Mouse (Mus musculus): ENCODE measurements around the gene Plekhg5. TPM values are rescaled to one million over a fixed set of nuclear protein-coding genes. Genes with fewer than 3 reads are reported as not detected.
A peak's percentile ranks its signal among the peaks of the same experiment; 100 is the strongest.

Plekhg5 gene
- polyA plus RNA-seq, 1 experiment from 2014 or later = 9.0 TPM

DNA sequence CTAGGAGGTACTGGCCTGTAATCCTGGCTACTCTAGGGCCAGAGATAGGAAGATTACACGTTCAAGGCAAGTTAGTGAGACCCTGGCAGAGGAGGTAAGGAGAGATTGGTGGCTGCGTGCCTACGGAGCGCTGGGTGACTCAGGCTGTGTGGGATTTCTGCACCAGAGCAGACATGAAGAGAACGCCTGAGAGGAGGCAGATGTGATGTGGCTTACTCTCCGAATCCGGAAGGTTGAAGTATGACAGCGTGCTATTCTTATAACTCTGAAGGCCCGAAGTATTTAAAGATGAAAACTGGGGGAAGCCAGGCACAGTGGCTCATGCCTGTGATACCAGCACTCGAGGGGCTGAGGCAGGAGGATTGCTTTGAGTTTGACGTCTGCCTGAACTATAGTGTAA lies 28.2 kb downstream of the Plekhg5 start:
- H3K4me1 ChIP-seq (replicated peaks; ENCODE audit: control insufficient read depth, insufficient read depth, low read length) = no peaks in the 10 kb centered on the region
- H3K4me2 ChIP-seq (ENCODE audit: low read length) = no peak overlapping the region
- H3K36me3 ChIP-seq (ENCODE audit: control insufficient read depth, insufficient read depth, low read length) = peaks cover 18% of the 10 kb centered on the region
- ATAC-seq (replicated peaks; ENCODE audit: low FRiP score, low TSS enrichment, low read depth) = no peak
- 73% methylated on average over 11 of the region's 11 CpGs for WGBS
- no peaks in the 10 kb centered on the region for H3K9me3 ChIP-seq (ENCODE audit: control insufficient read depth, low read length)
- no peak overlapping the region for H3K9ac ChIP-seq (ENCODE audit: low read length)
- no peak overlapping the region for H3K27ac ChIP-seq (ENCODE audit: low read depth)
- H3K27me3 ChIP-seq (replicated peaks; ENCODE audit: control insufficient read depth, insufficient read depth, low read length) = no peaks in the 10 kb centered on the region
- no peak overlapping the region for H3K4me3 ChIP-seq (ENCODE audit: low read depth, low read length)
- DNase-seq (ENCODE audit: low spot score) = no peak

- H3K9ac ChIP-seq (ENCODE audit: low read length) = no peak overlapping the region
These were observed 28.9 kb downstream of the Plekhg5 start for GRCm38 (mm10) chr4:152101081-152101653.

GRCm38 (mm10) chr4:152101921-152102320 lies 29.6 kb downstream of the Plekhg5 start:
- H3K27me3 ChIP-seq (replicated peaks; ENCODE audit: control insufficient read depth, insufficient read depth, low read length) = 0 out of 2 replicates have a peak, but pooled peaks cover 2% of the 10 kb centered on the region
- no peak overlapping the region for H3K4me3 ChIP-seq (ENCODE audit: low read depth, low read length)
- no peaks in the 10 kb centered on the region for H3K4me1 ChIP-seq (replicated peaks; ENCODE audit: control insufficient read depth, insufficient read depth, low read length)
- no peak overlapping the region for H3K4me2 ChIP-seq (ENCODE audit: low read length)
- DNase-seq (ENCODE audit: low spot score) (no peak), ATAC-seq (replicated peaks; ENCODE audit: low FRiP score, low TSS enrichment, low read depth) (no peak)
- no peaks in the 10 kb centered on the region for H3K9me3 ChIP-seq (ENCODE audit: control insufficient read depth, low read length)
- no peak overlapping the region for H3K9ac ChIP-seq (ENCODE audit: low read length)
- WGBS = 92% methylated on average over 16 of the region's 16 CpGs
- H3K27ac ChIP-seq (ENCODE audit: low read depth) = no peak overlapping the region
- peaks cover 27% of the 10 kb centered on the region for H3K36me3 ChIP-seq (ENCODE audit: control insufficient read depth, insufficient read depth, low read length)

More at GRCm38 (mm10) chr4:152101081-152101653, 28.9 kb downstream of the Plekhg5 start:
- H3K4me3 ChIP-seq (ENCODE audit: low read depth, low read length) = no peak overlapping the region
- ATAC-seq (replicated peaks; ENCODE audit: low FRiP score, low TSS enrichment, low read depth) (no peak), DNase-seq (ENCODE audit: low spot score) (no peak)
- no peaks in the 10 kb centered on the region for H3K9me3 ChIP-seq (ENCODE audit: control insufficient read depth, low read length)
- H3K4me2 ChIP-seq (ENCODE audit: low read length) = no peak overlapping the region
- no peak overlapping the region for H3K27ac ChIP-seq (ENCODE audit: low read depth)
- 71% methylated on average over 7 of the region's 7 CpGs for WGBS
- no peaks in the 10 kb centered on the region for H3K27me3 ChIP-seq (replicated peaks; ENCODE audit: control insufficient read depth, insufficient read depth, low read length)
- H3K4me1 ChIP-seq (replicated peaks; ENCODE audit: control insufficient read depth, insufficient read depth, low read length) = no peaks in the 10 kb centered on the region
- H3K36me3 ChIP-seq (ENCODE audit: control insufficient read depth, insufficient read depth, low read length) = peaks cover 21% of the 10 kb centered on the region

- Histone ChIP-seq H3K4me2 (ENCODE audit: low read length) (no peak overlapping the region), H3K9me3 (ENCODE audit: control insufficient read depth, low read length) (no peaks in the 10 kb centered on the region), H3K27me3 (replicated peaks; ENCODE audit: control insufficient read depth, insufficient read depth, low read length) (0 out of 2 replicates have a peak, but pooled peaks cover 2% of the 10 kb centered on the region), H3K4me1 (replicated peaks; ENCODE audit: control insufficient read depth, insufficient read depth, low read length) (peaks cover 6% of the 10 kb centered on the region), H3K27ac (ENCODE audit: low read depth) (no peak overlapping the region), H3K36me3 (ENCODE audit: control insufficient read depth, insufficient read depth, low read length) (peaks cover 28% of the 10 kb centered on the region), H3K4me3 (ENCODE audit: low read depth, low read length) (no peak overlapping the region), H3K9ac (ENCODE audit: low read length) (no peak overlapping the region)
- DNase-seq (ENCODE audit: low spot score) (peak; percentile 90), ATAC-seq (replicated peaks; ENCODE audit: low FRiP score, low TSS enrichment, low read depth) (no peak)
- 45% methylated on average over 7 of the region's 7 CpGs for WGBS
These were observed 30.7 kb downstream of the Plekhg5 start for GRCm38 (mm10) chr4:152103025-152103424.

GRCm38 (mm10) chr4:152106746-152107145 lies 34.4 kb downstream of the Plekhg5 start:
- DNase-seq (ENCODE audit: low spot score) (no peak), ATAC-seq (replicated peaks; ENCODE audit: low FRiP score, low TSS enrichment, low read depth) (no peak)
- H3K4me1 ChIP-seq (replicated peaks; ENCODE audit: control insufficient read depth, insufficient read depth, low read length) = peaks cover 6% of the 10 kb centered on the region
- whole genome bisulfite sequencing = 60% methylated on average over 9 of the region's 9 CpGs
- no peak overlapping the region for H3K9ac ChIP-seq (ENCODE audit: low read length)
- 0 out of 2 replicates have a peak, but pooled peaks cover 2% of the 10 kb centered on the region for H3K27me3 ChIP-seq (replicated peaks; ENCODE audit: control insufficient read depth, insufficient read depth, low read length)
- no peak overlapping the region for H3K4me2 ChIP-seq (ENCODE audit: low read length)
- H3K9me3 ChIP-seq (ENCODE audit: control insufficient read depth, low read length) = no peaks in the 10 kb centered on the region
- H3K36me3 ChIP-seq (ENCODE audit: control insufficient read depth, insufficient read depth, low read length) = peaks cover 61% of the 10 kb centered on the region
- no peak overlapping the region for H3K4me3 ChIP-seq (ENCODE audit: low read depth, low read length)
- no peak overlapping the region for H3K27ac ChIP-seq (ENCODE audit: low read depth)

GRCm38 (mm10) chr4:152107493-152107892 lies 35.2 kb downstream of the Plekhg5 start:
- no peak for DNase-seq (ENCODE audit: low spot score)

GRCm38 (mm10) chr4:152107971-152108509 lies 35.7 kb downstream of the Plekhg5 start:
- Histone ChIP-seq H3K36me3 (ENCODE audit: control insufficient read depth, insufficient read depth, low read length) (peaks cover 63% of the 10 kb centered on the region), H3K9ac (ENCODE audit: low read length) (0 out of 2 replicates have a peak overlapping the region, but pooled peaks have one; percentile 32), H3K9me3 (ENCODE audit: control insufficient read depth, low read length) (no peaks in the 10 kb centered on the region)

More at GRCm38 (mm10) chr4:152107493-152107892, 35.2 kb downstream of the Plekhg5 start:
- H3K27ac ChIP-seq (ENCODE audit: low read depth) = peak overlapping the region; percentile 62; the same call in 1 of the 2 replicates
- H3K4me3 ChIP-seq (ENCODE audit: low read depth, low read length) = peak overlapping the region; percentile 33
- H3K36me3 ChIP-seq (ENCODE audit: control insufficient read depth, insufficient read depth, low read length) = peaks cover 63% of the 10 kb centered on the region
- H3K4me1 ChIP-seq (replicated peaks; ENCODE audit: control insufficient read depth, insufficient read depth, low read length) = peaks cover 6% of the 10 kb centered on the region
- ATAC-seq (replicated peaks; ENCODE audit: low FRiP score, low TSS enrichment, low read depth) = peak; percentile 88
- peak overlapping the region; percentile 75 for H3K4me2 ChIP-seq (ENCODE audit: low read length)
- H3K9me3 ChIP-seq (ENCODE audit: control insufficient read depth, low read length) = no peaks in the 10 kb centered on the region
- H3K27me3 ChIP-seq (replicated peaks; ENCODE audit: control insufficient read depth, insufficient read depth, low read length) = 0 out of 2 replicates have a peak, but pooled peaks cover 2% of the 10 kb centered on the region
- 7% methylated on average over 24 of the region's 24 CpGs for WGBS
- H3K9ac ChIP-seq (ENCODE audit: low read length) = 0 out of 2 replicates have a peak overlapping the region, but pooled peaks have one; percentile 32

DNA sequence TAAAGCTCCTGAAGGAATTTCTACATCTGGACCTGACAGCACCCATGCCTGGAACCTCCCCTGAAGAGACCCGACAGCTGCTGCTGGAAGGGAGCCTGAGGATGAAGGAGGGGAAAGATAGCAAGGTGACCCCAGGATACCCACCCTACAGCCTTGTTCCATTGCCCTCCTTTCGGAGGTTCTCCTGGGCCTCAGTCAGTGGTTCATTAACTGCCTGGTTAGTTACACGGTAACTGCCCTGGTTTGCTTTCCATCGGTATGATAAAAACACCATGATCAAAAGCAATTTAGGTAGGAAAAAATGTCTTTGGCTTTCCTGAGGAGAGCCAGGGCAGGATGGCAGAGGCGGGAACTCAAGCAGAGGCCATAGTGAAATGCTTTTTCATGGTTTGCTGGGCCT lies 36.4 kb downstream of the Plekhg5 start:
- Histone ChIP-seq H3K4me1 (replicated peaks; ENCODE audit: control insufficient read depth, insufficient read depth, low read length) (peaks cover 6% of the 10 kb centered on the region), H3K9ac (ENCODE audit: low read length) (no peak overlapping the region), H3K36me3 (ENCODE audit: control insufficient read depth, insufficient read depth, low read length) (peaks cover 66% of the 10 kb centered on the region), H3K4me2 (ENCODE audit: low read length) (no peak overlapping the region), H3K27ac (ENCODE audit: low read depth) (no peak overlapping the region), H3K9me3 (ENCODE audit: control insufficient read depth, low read length) (no peaks in the 10 kb centered on the region), H3K27me3 (replicated peaks; ENCODE audit: control insufficient read depth, insufficient read depth, low read length) (0 out of 2 replicates have a peak, but pooled peaks cover 2% of the 10 kb centered on the region), H3K4me3 (ENCODE audit: low read depth, low read length) (no peak overlapping the region)
- DNase-seq (ENCODE audit: low spot score) = no peak
- no peak for ATAC-seq (replicated peaks; ENCODE audit: low FRiP score, low TSS enrichment, low read depth)
- WGBS = 91% methylated on average over 5 of the region's 5 CpGs

More at GRCm38 (mm10) chr4:152107971-152108509, 35.7 kb downstream of the Plekhg5 start:
- Histone ChIP-seq H3K27ac (ENCODE audit: low read depth) (peak overlapping the region; percentile 62; the same call in 1 of the 2 replicates), H3K27me3 (replicated peaks; ENCODE audit: control insufficient read depth, insufficient read depth, low read length) (0 out of 2 replicates have a peak, but pooled peaks cover 2% of the 10 kb centered on the region), H3K4me1 (replicated peaks; ENCODE audit: control insufficient read depth, insufficient read depth, low read length) (peaks cover 6% of the 10 kb centered on the region), H3K4me2 (ENCODE audit: low read length) (peak overlapping the region; percentile 75), H3K4me3 (ENCODE audit: low read depth, low read length) (peak overlapping the region; percentile 33)
- ATAC-seq (replicated peaks; ENCODE audit: low FRiP score, low TSS enrichment, low read depth) = peak; percentile 94
- 16% methylated on average over 30 of the region's 30 CpGs for WGBS
- peak; percentile 92 for DNase-seq (ENCODE audit: low spot score)
